Mouse (Mus musculus): ENCODE data around the gene Anxa10. TPM values are rescaled to one million over a fixed set of nuclear protein-coding genes. Genes with fewer than 3 reads are reported as not detected.
A peak's percentile ranks its signal among the peaks of the same experiment; 100 is the strongest.

The Anxa10 gene
- not detected in 2 replicates for polyA plus RNA-seq (2014; fragmentation: Nextera tagmentation; extraction: Ambion mirVana)

GRCm38 (mm10) chr8:62123098-62123497 lies at the start of gene Anxa10:
Gene Anxa10, minus strand, starts transcription at chr8:62123150.
- WGBS: 85% methylated on average over 2 of the region's 2 CpGs
- Histone ChIP-seq H3K27ac (ENCODE audit: low read depth, low read length) (no peak within 1 kb of the TSS), H3K36me3 (ENCODE audit: control insufficient read depth, insufficient read depth, low read length) (no peaks in the 10 kb centered on the region)

GRCm38 (mm10) chr8:62132662-62133366 lies 9.9 kb upstream of the Anxa10 start:
- no peak overlapping the region for H3K4me3 ChIP-seq (ENCODE audit: low read depth, low read length)
- H3K4me1 ChIP-seq (ENCODE audit: control insufficient read depth, insufficient read depth, low read length): no peaks in the 10 kb centered on the region
- no peak for DNase-seq (ENCODE audit: low spot score, missing footprints)
- no peaks in the 10 kb centered on the region for H3K36me3 ChIP-seq (ENCODE audit: control insufficient read depth, insufficient read depth, low read length)
- no peaks in the 10 kb centered on the region for H3K9me3 ChIP-seq (ENCODE audit: control insufficient read depth, low read length)
- no peaks in the 10 kb centered on the region for H3K27me3 ChIP-seq (ENCODE audit: control insufficient read depth, insufficient read depth, low read length)
- no peak overlapping the region for H3K9ac ChIP-seq (ENCODE audit: low read length)
- no peak for ATAC-seq (ENCODE audit: low FRiP score)
- H3K27ac ChIP-seq (ENCODE audit: low read depth, low read length): no peak overlapping the region
- 81% methylated on average over 3 of the region's 3 CpGs for WGBS
- no peak overlapping the region for H3K4me2 ChIP-seq

More at GRCm38 (mm10) chr8:62123098-62123497, at the start of gene Anxa10:
- Histone ChIP-seq H3K9ac (ENCODE audit: low read length) (no peak within 1 kb of the TSS), H3K9me3 (ENCODE audit: control insufficient read depth, low read length) (no peaks in the 10 kb centered on the region), H3K4me3 (ENCODE audit: low read depth, low read length) (no peak within 1 kb of the TSS), H3K27me3 (ENCODE audit: control insufficient read depth, insufficient read depth, low read length) (no peaks in the 10 kb centered on the region), H3K4me1 (ENCODE audit: control insufficient read depth, insufficient read depth, low read length) (no peaks in the 10 kb centered on the region), H3K4me2 (no peak within 1 kb of the TSS)
- DNase-seq (ENCODE audit: low spot score, missing footprints) (no peak), ATAC-seq (ENCODE audit: low FRiP score) (no peak)

GRCm38 (mm10) chr8:62097213-62097612 lies 25.7 kb downstream of the Anxa10 start:
- Histone ChIP-seq H3K4me3 (ENCODE audit: low read depth, low read length) (no peak overlapping the region), H3K4me1 (ENCODE audit: control insufficient read depth, insufficient read depth, low read length) (no peaks in the 10 kb centered on the region), H3K27me3 (ENCODE audit: control insufficient read depth, insufficient read depth, low read length) (no peaks in the 10 kb centered on the region), H3K9me3 (ENCODE audit: control insufficient read depth, low read length) (no peaks in the 10 kb centered on the region), H3K4me2 (no peak overlapping the region), H3K9ac (ENCODE audit: low read length) (no peak overlapping the region), H3K36me3 (ENCODE audit: control insufficient read depth, insufficient read depth, low read length) (no peaks in the 10 kb centered on the region), H3K27ac (ENCODE audit: low read depth, low read length) (no peak overlapping the region)
- DNase-seq (ENCODE audit: low spot score, missing footprints) (no peak), ATAC-seq (ENCODE audit: low FRiP score) (no peak)
- WGBS: 87% methylated on average over 2 of the region's 2 CpGs

GRCm38 (mm10) chr8:62081804-62082203 lies 41.1 kb downstream of the Anxa10 start:
- Histone ChIP-seq H3K9me3 (ENCODE audit: control insufficient read depth, low read length) (no peaks in the 10 kb centered on the region), H3K4me3 (ENCODE audit: low read depth, low read length) (no peak overlapping the region), H3K9ac (ENCODE audit: low read length) (no peak overlapping the region), H3K4me1 (ENCODE audit: control insufficient read depth, insufficient read depth, low read length) (no peaks in the 10 kb centered on the region), H3K27me3 (ENCODE audit: control insufficient read depth, insufficient read depth, low read length) (no peaks in the 10 kb centered on the region), H3K27ac (ENCODE audit: low read depth, low read length) (no peak overlapping the region), H3K4me2 (no peak overlapping the region), H3K36me3 (ENCODE audit: control insufficient read depth, insufficient read depth, low read length) (no peaks in the 10 kb centered on the region)
- 76% methylated on average over 2 of the region's 2 CpGs for WGBS
- no peak for ATAC-seq (ENCODE audit: low FRiP score)
- DNase-seq (ENCODE audit: low spot score, missing footprints): no peak

GRCm38 (mm10) chr8:62080195-62080802 lies 42.7 kb downstream of the Anxa10 start:
- Histone ChIP-seq H3K4me3 (ENCODE audit: low read depth, low read length) (no peak overlapping the region), H3K27me3 (ENCODE audit: control insufficient read depth, insufficient read depth, low read length) (no peaks in the 10 kb centered on the region), H3K27ac (ENCODE audit: low read depth, low read length) (no peak overlapping the region), H3K4me1 (ENCODE audit: control insufficient read depth, insufficient read depth, low read length) (no peaks in the 10 kb centered on the region), H3K9me3 (ENCODE audit: control insufficient read depth, low read length) (no peaks in the 10 kb centered on the region), H3K4me2 (no peak overlapping the region), H3K9ac (ENCODE audit: low read length) (no peak overlapping the region), H3K36me3 (ENCODE audit: control insufficient read depth, insufficient read depth, low read length) (no peaks in the 10 kb centered on the region)
- peak; percentile 87 for DNase-seq (ENCODE audit: low spot score, missing footprints)
- 51% methylated on average over 3 of the region's 3 CpGs for WGBS
- ATAC-seq (ENCODE audit: low FRiP score): peak; percentile 81

GRCm38 (mm10) chr8:62068305-62068704 lies 54.6 kb downstream of the Anxa10 start:
- Histone ChIP-seq H3K4me1 (ENCODE audit: control insufficient read depth, insufficient read depth, low read length) (no peaks in the 10 kb centered on the region), H3K27ac (ENCODE audit: low read depth, low read length) (no peak overlapping the region), H3K4me3 (ENCODE audit: low read depth, low read length) (no peak overlapping the region), H3K9me3 (ENCODE audit: control insufficient read depth, low read length) (no peaks in the 10 kb centered on the region), H3K9ac (ENCODE audit: low read length) (no peak overlapping the region), H3K27me3 (ENCODE audit: control insufficient read depth, insufficient read depth, low read length) (no peaks in the 10 kb centered on the region), H3K4me2 (no peak overlapping the region), H3K36me3 (ENCODE audit: control insufficient read depth, insufficient read depth, low read length) (no peaks in the 10 kb centered on the region)
- ATAC-seq (ENCODE audit: low FRiP score) (no peak), DNase-seq (ENCODE audit: low spot score, missing footprints) (no peak)

- DNase-seq (ENCODE audit: low spot score, missing footprints): no peak
Observed at GRCm38 (mm10) chr8:62060357-62060756, 62.6 kb downstream of the Anxa10 start.

GRCm38 (mm10) chr8:62046809-62047208 lies 76.1 kb downstream of the Anxa10 start:
- Histone ChIP-seq H3K9ac (ENCODE audit: low read length) (no peak overlapping the region), H3K4me3 (ENCODE audit: low read depth, low read length) (no peak overlapping the region), H3K27ac (ENCODE audit: low read depth, low read length) (no peak overlapping the region), H3K9me3 (ENCODE audit: control insufficient read depth, low read length) (no peaks in the 10 kb centered on the region), H3K4me1 (ENCODE audit: control insufficient read depth, insufficient read depth, low read length) (no peaks in the 10 kb centered on the region), H3K36me3 (ENCODE audit: control insufficient read depth, insufficient read depth, low read length) (no peaks in the 10 kb centered on the region), H3K27me3 (ENCODE audit: control insufficient read depth, insufficient read depth, low read length) (no peaks in the 10 kb centered on the region), H3K4me2 (no peak overlapping the region)
- ATAC-seq (ENCODE audit: low FRiP score) (no peak), DNase-seq (ENCODE audit: low spot score, missing footprints) (no peak)
- WGBS: 51% methylated on average over 2 of the region's 2 CpGs

More at GRCm38 (mm10) chr8:62060357-62060756, 62.6 kb downstream of the Anxa10 start:
- H3K4me2 ChIP-seq: no peak overlapping the region
- no peaks in the 10 kb centered on the region for H3K9me3 ChIP-seq (ENCODE audit: control insufficient read depth, low read length)
- no peaks in the 10 kb centered on the region for H3K36me3 ChIP-seq (ENCODE audit: control insufficient read depth, insufficient read depth, low read length)
- no peaks in the 10 kb centered on the region for H3K27me3 ChIP-seq (ENCODE audit: control insufficient read depth, insufficient read depth, low read length)
- H3K27ac ChIP-seq (ENCODE audit: low read depth, low read length): no peak overlapping the region
- no peaks in the 10 kb centered on the region for H3K4me1 ChIP-seq (ENCODE audit: control insufficient read depth, insufficient read depth, low read length)
- ATAC-seq (ENCODE audit: low FRiP score): no peak
- no peak overlapping the region for H3K4me3 ChIP-seq (ENCODE audit: low read depth, low read length)
- no peak overlapping the region for H3K9ac ChIP-seq (ENCODE audit: low read length)

GRCm38 (mm10) chr8:62034351-62034750 lies 88.6 kb downstream of the Anxa10 start:
- no peak for DNase-seq (ENCODE audit: low spot score, missing footprints)
- H3K4me3 ChIP-seq (ENCODE audit: low read depth, low read length): no peak overlapping the region
- ATAC-seq (ENCODE audit: low FRiP score): no peak
- no peak overlapping the region for H3K4me2 ChIP-seq
- no peak overlapping the region for H3K9ac ChIP-seq (ENCODE audit: low read length)
- H3K9me3 ChIP-seq (ENCODE audit: control insufficient read depth, low read length): no peaks in the 10 kb centered on the region
- H3K36me3 ChIP-seq (ENCODE audit: control insufficient read depth, insufficient read depth, low read length): no peaks in the 10 kb centered on the region
- no peaks in the 10 kb centered on the region for H3K27me3 ChIP-seq (ENCODE audit: control insufficient read depth, insufficient read depth, low read length)
- 77% methylated on average over 3 of the region's 3 CpGs for WGBS
- no peaks in the 10 kb centered on the region for H3K4me1 ChIP-seq (ENCODE audit: control insufficient read depth, insufficient read depth, low read length)
- no peak overlapping the region for H3K27ac ChIP-seq (ENCODE audit: low read depth, low read length)
